ENCODE assay signal across 9 mouse cellular contexts in the genomic region with DNA sequence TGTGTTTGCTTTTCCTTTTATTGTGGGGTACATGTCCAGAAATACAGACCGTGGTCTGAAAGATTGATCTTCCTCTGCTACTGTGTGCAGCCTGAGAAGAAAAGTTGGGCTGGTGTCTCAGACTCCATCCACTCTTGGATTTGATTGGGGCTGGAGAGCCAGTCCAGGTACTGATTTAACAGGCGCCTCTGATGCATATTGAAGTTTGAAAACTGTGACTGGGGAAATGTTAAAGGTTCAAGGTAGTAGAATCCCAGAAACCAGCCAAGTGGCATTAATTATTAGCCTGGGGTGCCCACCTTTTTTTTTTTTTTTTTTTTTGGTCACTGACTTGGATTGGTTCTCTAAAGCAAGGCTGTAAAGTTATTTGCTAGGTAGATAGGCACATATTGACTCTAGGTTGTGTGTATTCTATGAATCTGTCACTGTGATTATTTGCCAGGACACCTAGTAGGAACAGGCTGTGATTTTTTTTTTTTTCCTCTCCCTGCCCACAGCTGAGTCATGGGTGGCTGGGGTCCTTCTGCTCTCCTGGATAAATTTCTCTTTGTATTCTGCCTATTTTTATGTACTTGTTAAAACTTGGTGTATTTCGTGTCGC. TPM values are rescaled to one million over a fixed set of nuclear protein-coding genes. Genes with fewer than 3 reads are reported as not detected.
DNase-seq lines count a peak whose midpoint lies in the region; ATAC-seq and TF ChIP-seq lines count a peak whose summit lies in the region.
"Had no signal": no experiment of that assay in that cellular context is flagged by ENCODE, and none has a peak within 500 bp of the region (broad histone marks: within the 10 kb centered on the region; RNA-seq: fewer than 3 reads in every experiment).

No protein-coding gene starts in this region.

- WGBS in kidney, adult 2 months: 39% methylated on average over 4 of the region's 4 CpGs
- 69% methylated on average over 4 of the region's 4 CpGs for WGBS in stomach, embryonic 14.5 days

- no peak overlapping the region for H3K4me3 ChIP-seq in kidney, adult 2 months (ENCODE audit: insufficient read depth, low read depth, low read length)
- H3K4me3 ChIP-seq in stomach, embryonic 14.5 days (ENCODE audit: low read depth, low read length): no peak overlapping the region

- no peak overlapping the region for H3K4me2 ChIP-seq in stomach, embryonic 14.5 days (replicated peaks; ENCODE audit: low read depth, low read length)

- no peak for TF ChIP-seq POLR2A in kidney, adult 2 months (IDR thresholded peaks at IDR 0.05; ENCODE audit: low read depth, low read length)

- no peak overlapping the region for H3K9ac ChIP-seq in stomach, embryonic 14.5 days (replicated peaks; ENCODE audit: low read depth, low read length)

- no peaks in the 10 kb centered on the region for H3K36me3 ChIP-seq in kidney, adult 2 months (ENCODE audit: control insufficient read depth, insufficient read depth, low read length)
- no peaks in the 10 kb centered on the region for H3K36me3 ChIP-seq in stomach, embryonic 14.5 days (ENCODE audit: control insufficient read depth, insufficient read depth, low read length)

- H3K27me3 ChIP-seq in kidney, adult 2 months (replicated peaks; ENCODE audit: control insufficient read depth, insufficient read depth, low read length): no peaks in the 10 kb centered on the region
- H3K27me3 ChIP-seq in stomach, embryonic 14.5 days (ENCODE audit: control insufficient read depth, insufficient read depth, low read length): no peaks in the 10 kb centered on the region

- DNase-seq in kidney, adult 2 months: peak; percentile 85
- no peak for DNase-seq in kidney, postnatal 4 days
- DNase-seq in kidney, adult 8-10 months: peak; percentile 55 to 76
- peak; percentile 45 to 73 for DNase-seq in kidney, postnatal 36 days
- no peak for DNase-seq in urinary bladder, postnatal 4 days (ENCODE audit: low spot score in 2 of 2)
- DNase-seq in layer of hippocampus, adult 9-11 months: no peak
- DNase-seq: cerebellum, postnatal 25 days; heart, postnatal 14 days had no signal

- H3K4me1 ChIP-seq in kidney, adult 2 months (ENCODE audit: control insufficient read depth, insufficient read depth, low read length): peaks cover 31% of the 10 kb centered on the region
- H3K4me1 ChIP-seq in stomach, embryonic 14.5 days (ENCODE audit: control insufficient read depth, insufficient read depth, low read length): peaks cover 54% of the 10 kb centered on the region

- H3K27ac ChIP-seq in kidney, adult 2 months (ENCODE audit: insufficient read depth, low read depth, low read length): peak overlapping the region; percentile 71
- peak overlapping the region; percentile 30; the same call in 1 of the 2 replicates for H3K27ac ChIP-seq in stomach, embryonic 14.5 days (ENCODE audit: low read length)

- TF ChIP-seq CTCF in kidney, adult 2 months (conservative IDR thresholded peaks at IDR 0.05; ENCODE audit: insufficient read depth, insufficient read length, low read depth, low read length): no peak

- peak; percentile 57 for ATAC-seq in stomach, embryonic 14.5 days (ENCODE audit: insufficient number of reproducible peaks, insufficient read depth, low FRiP score, low read depth)

- H3K9me3 ChIP-seq in stomach, embryonic 14.5 days (ENCODE audit: control insufficient read depth, low read depth, low read length): no peaks in the 10 kb centered on the region

RNA-seq across cellular contexts. Expression of a gene that starts 31.5 kb away (rescaled TPM):
- 16.3 and 20.0 TPM in 2 replicates for polyA plus RNA-seq in kidney, adult 2 months (2012; rRNA removed)
- polyA plus RNA-seq in stomach, embryonic 14.5 days (2014; fragmentation: Nextera tagmentation; extraction: Ambion mirVana): 36.2 and 38.3 TPM in 2 replicates

Comparison
In these comparisons a context has a peak if more than half of its experiments do, and no peak if none do; other contexts are left out.
1. DNase-seq: peak in kidney, adult 2 months (single experiment), kidney, adult 8-10 months (2 of 2) and kidney, postnatal 36 days (2 of 2); none in kidney, postnatal 4 days (0 of 2), urinary bladder, postnatal 4 days (0 of 2) and layer of hippocampus, adult 9-11 months (single experiment).